In genomic region chr4:64500635-64501395, GRCm38 (mm10) we compare ENCODE assay signal across 17 mouse cellular contexts.
DNase-seq lines count a peak whose midpoint lies in the region.
"Had no signal": no experiment of that assay in that cellular context is flagged by ENCODE, and none has a peak within 500 bp of the region (broad histone marks: within the 10 kb centered on the region; RNA-seq: fewer than 3 reads in every experiment).

No protein-coding gene starts in this region.

- DNase-seq in layer of hippocampus, adult 18-20 months (ENCODE audit: low spot score in 2 of 2): peak; percentile 4 to 59
- DNase-seq in layer of hippocampus, postnatal 25 days (ENCODE audit: extremely low spot score in 1 of 2, low spot score in 1 of 2): no peak
- peak; percentile 30 for DNase-seq in NIH3T3 (ENCODE audit: low read depth)
- peak; percentile 57 for DNase-seq in forelimb bud, embryonic 11.5 days (ENCODE audit: low read depth, low spot score)
- DNase-seq in lung, postnatal 10 days: peak; percentile 3
- DNase-seq in kidney, adult 8-10 months: no peak
- no peak for DNase-seq in thymus, postnatal 4 days
- DNase-seq: adrenal gland, postnatal 25 days; cerebellum, adult 11 months; cerebellum, postnatal 14 days; gastrocnemius, postnatal 25 days; heart, adult 2 months; heart, postnatal 14 days; kidney, postnatal 36 days; liver, embryonic 13.5 days; right cerebral cortex, postnatal 14 days; spleen, adult 18-20 months had no signal

Comparison
In these comparisons a context has a peak if more than half of its experiments do, and no peak if none do; other contexts are left out.
1. DNase-seq: peak in layer of hippocampus, adult 18-20 months (2 of 2), NIH3T3 (single experiment), forelimb bud, embryonic 11.5 days (single experiment) and lung, postnatal 10 days (single experiment); none in layer of hippocampus, postnatal 25 days (0 of 2), kidney, adult 8-10 months (0 of 2) and thymus, postnatal 4 days (single experiment).